Mouse (Mus musculus) adrenal gland, postnatal 10 days (tissue): ENCODE measurements at regions not wholly inside any gene's neighbourhood (a gene's known extent, or its start where the extent isn't known, plus 50 kb on each side); places are given as distances from the start of the nearest gene placed in this dataset.

ENCODE experiments used
- DNase-seq: peaks from one replicate; pipeline ENCODE4 v3.0.0; 2021; ENCODE audit warnings: mixed read lengths

GRCm38 (mm10) chrX:44228847-44229246 is 139.3 kb downstream of the Dcaf12l2 start:
- DNase-seq = peak; percentile 17
